Mouse (Mus musculus) erythroblast, embryonic 14.5 days (primary cell): ENCODE results near the gene Sim2.

Source experiments
- GATA1 ChIP-seq: IDR thresholded peaks from 2 replicates; pipeline ENCODE4 v1.6.1; 2012; ENCODE audit warnings: low read length, inconsistent platforms, mixed read lengths
- TAL1 ChIP-seq: IDR thresholded peaks from 3 replicates; pipeline ENCODE4 v1.6.1; 2012; ENCODE audit warnings: low read length, inconsistent platforms, mixed read lengths

DNA sequence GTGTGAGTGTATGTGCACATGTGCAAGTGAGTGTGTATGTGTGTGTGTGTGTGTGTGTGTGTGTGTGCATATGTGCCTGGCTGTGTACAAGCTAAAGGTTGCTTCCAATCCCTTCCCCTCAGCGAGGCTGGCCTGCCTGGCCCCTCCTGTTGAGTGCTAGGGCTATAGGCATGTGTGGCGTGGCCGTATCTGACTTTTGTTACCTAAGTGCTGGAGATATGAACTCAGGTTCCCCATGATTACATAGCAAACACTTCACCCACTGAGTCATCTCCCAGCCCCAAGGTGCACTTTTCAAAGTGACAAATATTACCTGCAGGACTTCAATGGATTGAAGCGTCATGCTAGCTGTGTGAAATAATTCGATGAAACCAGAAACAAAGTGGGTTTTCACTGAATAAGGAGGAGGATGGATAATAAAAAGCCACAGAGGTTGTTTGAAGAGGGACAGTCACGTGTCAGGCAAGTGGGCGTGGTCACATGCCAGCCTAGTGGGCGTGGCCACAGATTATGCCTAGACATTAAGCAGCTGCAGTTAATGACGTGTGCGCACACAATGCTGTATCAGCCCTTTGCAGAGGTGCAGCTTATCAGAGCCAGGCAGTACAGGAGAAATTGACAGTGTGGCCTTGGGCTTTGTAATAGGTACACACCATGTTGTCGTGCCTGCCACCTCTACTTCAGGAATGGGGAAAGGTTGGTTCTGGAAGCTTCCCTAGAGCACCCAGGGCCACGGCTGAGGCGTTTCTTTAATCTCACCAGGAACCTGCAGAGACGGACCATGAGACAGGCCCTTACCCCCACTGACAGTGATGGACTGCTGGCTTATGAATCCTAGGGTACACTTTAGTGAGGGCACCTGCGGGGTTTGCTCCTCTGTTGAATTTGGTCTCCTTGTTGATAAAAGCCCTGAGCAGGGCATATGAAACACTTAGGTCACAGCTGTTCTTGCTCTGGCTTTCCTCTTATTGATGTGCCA lies 65.7 kb downstream of the Sim2 start:
- peak; percentile 92 for TF ChIP-seq TAL1
- TF ChIP-seq GATA1, result peak; percentile 87
